Mouse (Mus musculus) ZHBTc4 (cell line): ENCODE measurements around the gene Tyw3.

Experiments
- DNase-seq: peaks from one replicate; pipeline ENCODE4 v3.0.0-alpha.2; 2011; ENCODE audit warnings: low read depth, low spot score

Tyw3 gene

DNA sequence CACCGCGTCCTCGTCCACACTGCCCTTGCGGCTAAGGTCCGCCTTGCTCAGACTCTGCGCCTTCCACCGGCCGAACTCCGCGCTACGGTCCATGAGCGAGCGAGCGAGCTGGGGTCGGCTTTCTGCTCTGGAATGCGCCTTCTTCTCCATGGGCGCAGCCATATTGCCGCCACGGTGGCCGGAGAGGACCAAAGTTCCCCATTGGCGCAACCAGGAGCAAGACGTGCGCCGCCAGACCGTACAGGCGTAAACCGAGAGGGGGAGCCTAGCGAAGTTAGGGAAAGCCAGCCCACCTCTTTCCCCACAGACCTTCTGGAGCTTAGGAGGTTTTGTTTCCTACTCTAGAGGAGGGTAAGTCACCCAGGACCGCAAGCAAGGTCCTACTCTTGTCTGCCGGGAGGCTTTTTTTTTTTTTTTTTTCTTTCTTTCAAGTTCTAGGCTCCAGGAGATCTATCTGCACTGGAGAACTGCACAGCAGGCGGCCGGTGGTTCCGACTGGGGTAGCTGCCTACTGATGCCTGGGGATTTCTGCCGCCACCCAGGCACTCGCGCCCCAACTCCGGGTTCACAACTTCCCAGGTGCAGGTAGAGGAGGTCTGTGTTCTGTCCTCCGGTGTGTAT, at the start of gene Tyw3:
Gene Tyw3 (minus strand): TSS at position 171 of the 621 bp plus-strand sequence.
- DNase-seq, result peak; percentile 97

- DNase-seq, result no peak
Measured at GRCm38 (mm10) chr3:154633091-154633490, 36.2 kb upstream of the Tyw3 start.

DNA sequence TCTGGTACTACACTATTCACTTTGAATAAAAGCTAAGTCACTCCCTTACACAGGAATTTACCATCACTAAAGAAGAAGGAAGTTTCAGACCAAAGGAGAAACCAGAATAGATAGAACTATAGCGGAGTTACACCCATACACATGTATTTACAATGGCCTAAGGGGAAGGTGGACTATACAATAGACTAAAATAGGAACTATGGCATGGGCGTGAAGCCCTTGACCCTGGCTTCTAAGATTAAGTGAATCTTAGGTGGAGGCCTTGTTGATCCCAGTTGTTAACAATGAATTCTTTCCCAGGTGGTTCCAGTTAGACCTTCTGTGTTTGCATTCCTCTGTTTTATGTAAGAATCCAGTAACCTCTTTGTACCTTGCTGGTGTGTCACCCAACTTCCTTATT, 34.4 kb upstream of the Tyw3 start:
- DNase-seq, result peak; percentile 83

DNA sequence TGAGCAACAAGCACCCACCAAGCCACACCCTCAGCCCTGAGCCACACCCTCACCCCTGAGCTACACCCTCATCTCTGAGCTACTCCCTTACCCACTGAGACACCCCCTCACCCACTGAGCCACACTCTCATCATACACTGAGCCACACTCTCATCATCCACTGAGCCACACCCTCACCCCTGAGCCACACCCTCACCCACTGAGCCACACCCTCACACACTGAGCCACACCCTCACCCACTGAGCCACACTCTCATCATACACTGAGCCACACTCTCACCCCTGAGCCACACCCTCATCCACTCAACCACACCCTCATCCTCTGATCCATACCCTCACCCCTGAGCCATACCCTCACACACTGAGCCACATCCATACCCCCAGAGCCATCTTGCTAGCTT, 31.4 kb upstream of the Tyw3 start:
- no peak for DNase-seq

- DNase-seq, result no peak
Measured at GRCm38 (mm10) chr3:154616106-154616505, 19.2 kb upstream of the Tyw3 start.

- DNase-seq, result no peak
Measured at GRCm38 (mm10) chr3:154615304-154615703, 18.4 kb upstream of the Tyw3 start.

GRCm38 (mm10) chr3:154614771-154615170, 17.9 kb upstream of the Tyw3 start:
- DNase-seq, result no peak

DNA sequence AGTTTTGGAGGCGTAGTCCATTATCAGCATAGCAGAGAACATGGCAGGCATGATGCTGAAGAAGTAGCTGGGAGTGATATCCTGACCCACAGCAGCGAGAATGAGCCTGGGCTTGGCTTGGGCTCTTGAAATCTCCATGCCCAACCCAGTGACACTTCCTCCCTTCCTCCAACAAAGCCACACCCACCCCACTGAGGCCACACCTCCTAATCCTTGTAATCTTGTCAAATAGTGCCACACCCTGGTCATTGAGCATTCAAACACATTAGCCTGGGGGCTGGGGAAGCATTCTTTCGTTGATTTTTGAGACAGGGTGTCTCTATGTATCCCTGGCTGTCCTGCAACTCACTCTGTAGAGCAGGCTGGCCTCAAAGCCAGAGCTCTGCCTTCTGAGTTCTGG, 15.0 kb upstream of the Tyw3 start:
- DNase-seq, result peak; percentile 85

- no peak for DNase-seq
Measured at GRCm38 (mm10) chr3:154607896-154608295, 11.0 kb upstream of the Tyw3 start.

DNA sequence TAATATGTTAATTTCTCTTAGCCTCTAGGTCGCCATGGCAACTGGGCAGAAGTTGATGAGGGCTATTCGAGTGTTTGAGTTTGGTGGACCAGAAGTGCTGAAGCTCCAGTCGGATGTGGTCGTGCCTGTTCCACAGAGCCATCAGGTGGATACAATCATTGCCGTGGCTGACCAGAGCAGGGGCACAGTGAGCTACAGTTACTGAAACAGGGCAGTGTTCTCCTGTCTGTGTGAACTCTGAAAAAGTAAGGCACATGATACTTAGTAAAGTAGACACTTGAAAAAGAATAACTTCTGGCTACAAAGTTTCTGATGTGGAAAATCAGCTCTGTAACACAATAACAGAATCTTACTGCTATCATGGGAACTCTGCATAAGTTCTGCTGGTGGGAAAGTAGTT, 8.0 kb upstream of the Tyw3 start:
- DNase-seq, result no peak

DNA sequence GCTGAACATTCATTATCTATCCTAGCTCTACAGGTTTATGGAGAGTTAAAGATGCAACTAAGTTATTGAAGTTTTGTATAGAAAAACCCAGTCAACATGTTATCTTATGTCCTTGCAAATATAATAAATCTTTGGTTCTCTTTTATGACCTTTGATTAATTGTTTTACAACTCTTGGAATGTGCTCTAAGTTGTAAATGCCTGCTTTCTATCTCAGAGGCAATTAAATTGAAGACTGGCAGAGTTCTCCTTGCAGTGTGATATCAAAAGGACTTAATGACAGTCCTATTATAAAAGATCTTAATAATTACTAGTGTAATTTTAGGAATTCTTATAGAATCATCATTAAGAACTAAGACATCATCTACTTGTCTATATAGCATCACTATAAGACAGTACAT, 5.2 kb upstream of the Tyw3 start:
- DNase-seq, result no peak

GRCm38 (mm10) chr3:154597561-154597960, 657 bp upstream of the Tyw3 start:
- DNase-seq, result no peak

- DNase-seq, result peak; percentile 95
Measured at GRCm38 (mm10) chr3:154596488-154596933, 393 bp downstream of the Tyw3 start, which contains the start of gene Cryz. TSS of gene Cryz (plus strand) at chr3:154596711.

DNA sequence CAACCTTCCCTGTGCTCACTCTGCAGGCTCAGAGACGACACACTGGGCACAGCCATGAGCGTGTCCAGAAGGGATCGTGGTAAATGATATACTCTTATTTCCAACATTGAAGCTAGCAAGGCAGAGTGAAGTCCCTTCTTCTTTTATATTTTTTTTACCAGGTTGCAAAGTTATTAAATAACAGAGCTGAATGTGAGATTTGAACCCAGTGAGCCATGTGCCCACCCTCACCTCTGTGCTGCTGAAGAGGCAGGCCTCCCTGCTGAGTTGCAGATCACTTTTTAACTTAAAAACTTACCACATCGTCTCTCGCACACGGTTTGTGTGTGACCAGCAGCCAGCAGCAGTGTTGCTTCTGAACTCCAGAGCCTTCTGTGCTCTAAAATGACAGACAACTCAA, 2.7 kb downstream of the Tyw3 start:
- no peak for DNase-seq

- no peak for DNase-seq
Measured at GRCm38 (mm10) chr3:154593596-154593995, 3.3 kb downstream of the Tyw3 start.

- no peak for DNase-seq
Measured at GRCm38 (mm10) chr3:154591621-154592020, 5.3 kb downstream of the Tyw3 start.

GRCm38 (mm10) chr3:154590971-154591370, 5.9 kb downstream of the Tyw3 start:
- no peak for DNase-seq

GRCm38 (mm10) chr3:154584351-154584750, 12.6 kb downstream of the Tyw3 start:
- DNase-seq, result no peak

DNA sequence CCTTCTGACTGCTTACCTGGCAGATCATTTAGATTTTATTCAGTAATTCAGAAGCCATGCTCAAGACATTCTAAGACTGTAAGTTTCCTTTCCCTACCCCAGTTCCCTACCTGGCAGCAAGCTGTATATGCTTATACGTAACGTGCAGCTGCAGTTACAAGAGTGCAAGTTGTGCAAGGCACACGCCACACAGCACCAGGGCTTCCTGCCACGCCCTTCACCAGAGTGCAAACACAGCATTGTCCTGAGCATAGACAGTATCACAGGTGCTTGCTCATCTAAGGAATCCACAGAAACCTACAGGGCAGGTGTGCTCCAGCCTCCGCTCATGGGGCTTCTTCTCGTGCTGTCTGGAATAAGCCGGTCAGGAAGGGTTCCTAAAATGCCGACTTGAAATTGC, 19.0 kb downstream of the Tyw3 start:
- DNase-seq, result no peak

DNA sequence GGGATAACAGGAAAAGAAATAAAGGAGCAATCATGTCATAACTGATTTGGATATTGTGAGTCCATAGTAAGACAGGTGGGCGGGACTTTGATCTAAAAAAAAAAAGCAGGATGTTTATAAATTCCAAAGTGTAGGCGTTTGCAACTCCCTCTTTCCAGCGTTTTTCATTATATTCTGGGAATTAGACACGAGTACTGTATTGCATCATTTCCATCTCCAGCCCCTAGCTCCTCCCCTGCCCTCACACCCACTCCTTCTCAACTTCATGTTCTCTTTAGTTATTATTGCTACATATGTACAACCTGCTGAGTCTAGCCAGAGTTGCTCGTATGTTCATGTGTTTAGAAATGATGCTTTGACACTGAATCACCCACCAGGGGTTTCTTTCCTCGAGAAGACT, 23.2 kb downstream of the Tyw3 start:
- DNase-seq, result no peak

DNA sequence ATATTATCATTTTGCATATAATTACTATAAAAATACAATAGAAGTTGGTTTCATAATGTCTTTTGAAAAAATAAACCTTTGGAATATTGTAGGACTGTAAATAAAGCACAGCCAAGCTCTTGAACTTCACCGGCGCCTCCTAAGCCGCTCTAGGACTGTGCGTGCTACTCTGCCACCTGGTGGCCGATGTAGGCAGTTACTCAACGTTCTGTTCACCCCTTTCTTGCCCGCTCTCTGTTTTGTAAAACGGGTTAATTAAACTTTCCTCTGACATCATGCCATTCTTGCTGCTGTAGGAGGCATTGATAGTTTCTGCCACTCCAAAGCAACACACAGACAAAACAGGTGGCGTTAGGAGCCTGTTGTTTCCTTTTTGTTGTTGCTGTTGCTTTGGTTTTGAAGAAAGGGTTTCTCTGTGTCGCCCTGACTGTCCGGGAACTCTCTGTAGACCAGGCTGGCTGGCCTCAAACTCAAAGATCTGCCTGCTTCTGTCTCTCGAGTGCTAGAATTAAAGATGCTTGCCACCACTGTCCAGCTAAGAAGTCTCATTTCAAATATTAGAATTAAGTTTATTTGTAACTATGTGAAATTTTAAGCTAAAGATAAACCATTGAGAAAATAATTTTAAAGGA, 24.4 kb downstream of the Tyw3 start:
- DNase-seq, result peak; percentile 87

- peak; percentile 12 for DNase-seq
Measured at GRCm38 (mm10) chr3:154570786-154571185, 26.1 kb downstream of the Tyw3 start.

DNA sequence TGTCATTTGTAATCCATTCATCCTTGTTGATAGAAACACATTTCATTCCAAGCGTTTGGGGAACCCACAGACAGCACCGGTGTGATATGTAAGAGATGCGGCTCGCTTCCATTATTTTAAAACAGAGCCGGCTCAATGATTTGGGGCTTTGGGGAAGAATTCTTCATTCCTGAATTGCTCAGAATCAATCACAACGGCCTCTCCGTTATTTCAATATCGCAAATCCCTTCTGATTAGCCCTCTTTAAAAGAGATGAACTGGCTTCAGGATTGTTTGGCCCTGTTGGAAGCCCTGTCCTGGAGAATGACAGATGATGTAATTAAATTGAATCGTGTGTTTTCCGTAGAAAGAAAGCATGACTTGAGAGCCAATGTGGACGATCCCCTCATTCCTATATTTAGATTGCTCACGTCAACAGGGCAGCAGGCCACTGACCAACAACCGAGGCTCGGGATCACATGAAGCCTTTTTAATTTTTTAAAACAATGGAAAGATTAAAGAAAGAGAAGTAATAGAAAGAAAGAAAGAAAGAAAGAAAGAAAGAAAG, 26.8 kb downstream of the Tyw3 start:
- DNase-seq, result no peak
